Mouse (Mus musculus) kidney, embryonic 15.5 days (tissue): ENCODE results near the gene Igfbp7. TPM values are rescaled to one million over a fixed set of nuclear protein-coding genes. Genes with fewer than 3 reads are reported as not detected.
A peak's percentile ranks its signal among the peaks of the same experiment; 100 is the strongest.

Source experiments
- ATAC-seq: fragments of 200-750 bp; cut with Nextera tagmentation; replicated peaks from 2 replicates; pipeline ENCODE4 v1.8.0; 2017; ENCODE audit warnings: moderate TSS enrichment; ENCODE audit not compliant: low FRiP score
- H3K27ac ChIP-seq: fragments of 300-500 bp; sonication (generic); 2 replicates; pipeline ENCODE4 v1.5.1; 2015; ENCODE audit warnings: mild to moderate bottlenecking, inconsistent platforms
- H3K27me3 ChIP-seq: fragments of 300-500 bp; sonication (generic); 2 replicates; pipeline ENCODE4 v1.6.1; 2015; ENCODE audit warnings: inconsistent platforms
- H3K36me3 ChIP-seq: fragments of 300-500 bp; sonication (generic); 2 replicates; pipeline ENCODE4 v1.6.1; 2015; ENCODE audit warnings: inconsistent platforms
- H3K4me1 ChIP-seq: fragments of 300-500 bp; sonication (generic); 2 replicates; pipeline ENCODE4 v1.6.1; 2015; ENCODE audit warnings: inconsistent platforms
- H3K4me2 ChIP-seq: fragments of 300-500 bp; sonication (generic); 2 replicates; pipeline ENCODE4 v1.6.1; 2015; ENCODE audit warnings: moderate library complexity, mild to moderate bottlenecking, inconsistent platforms
- H3K4me3 ChIP-seq: fragments of 300-500 bp; sonication (generic); replicated peaks from 2 replicates; pipeline ENCODE4 v1.5.1; 2015; ENCODE audit warnings: mild to moderate bottlenecking, inconsistent platforms
- H3K9ac ChIP-seq: fragments of 300-500 bp; sonication (generic); 2 replicates; pipeline ENCODE4 v1.6.1; 2015; ENCODE audit warnings: mild to moderate bottlenecking, inconsistent platforms
- H3K9me3 ChIP-seq: fragments of 300-500 bp; sonication (generic); replicated peaks from 2 replicates; pipeline ENCODE4 v1.6.1; 2016; ENCODE audit warnings: inconsistent platforms
- WGBS: fragments of 180-500 bp; shearing (Covaris S2); methylation state at CpG from one replicate; pipeline ENCODE4 v1.1.7; 2015; ENCODE audit warnings: mixed read lengths; 5-methylcytosine and 5-hydroxymethylcytosine counted together
- polyA plus RNA-seq: library from polyadenylated mRNA; unstranded; fragments of >200 nt; fragmentation: Nextera tagmentation; extraction: Ambion mirVana; gene quantifications from 2 replicates; pipeline ENCODE4 v1.2.1, GENCODE M21; 2015

The Igfbp7 gene
- polyA plus RNA-seq, 1 experiment from 2014 or later, result 343 TPM

DNA sequence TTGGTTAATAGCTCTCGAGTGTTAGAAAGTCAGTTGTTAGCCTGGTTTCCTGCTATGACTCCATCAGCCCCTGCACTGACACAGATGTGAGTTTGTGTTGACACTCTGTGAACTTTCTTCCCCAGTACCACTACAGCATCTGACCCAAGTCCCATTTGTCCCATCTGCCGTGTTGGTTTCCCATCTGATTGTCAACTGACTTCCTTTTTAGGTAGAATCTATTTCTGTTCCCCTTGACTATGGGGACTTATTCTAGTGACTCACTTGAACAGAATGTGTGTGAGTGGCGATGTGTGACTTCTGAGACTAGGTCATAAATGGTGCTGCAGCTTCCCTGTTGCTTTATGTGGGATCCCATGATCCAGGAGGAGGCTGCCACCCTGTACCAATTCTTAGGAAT is 32.9 kb downstream of the Igfbp7 start:
- peaks cover 30% of the 10 kb centered on the region for H3K4me1 ChIP-seq
- no peaks in the 10 kb centered on the region for H3K36me3 ChIP-seq
- H3K9ac ChIP-seq, result no peak overlapping the region
- ATAC-seq, result no peak
- H3K27me3 ChIP-seq, result no peaks in the 10 kb centered on the region
- 62% methylated on average over 3 of the region's 3 CpGs for WGBS
- no peak overlapping the region for H3K4me3 ChIP-seq
- H3K9me3 ChIP-seq, result no peaks in the 10 kb centered on the region
- no peak overlapping the region for H3K4me2 ChIP-seq
- no peak overlapping the region for H3K27ac ChIP-seq

DNA sequence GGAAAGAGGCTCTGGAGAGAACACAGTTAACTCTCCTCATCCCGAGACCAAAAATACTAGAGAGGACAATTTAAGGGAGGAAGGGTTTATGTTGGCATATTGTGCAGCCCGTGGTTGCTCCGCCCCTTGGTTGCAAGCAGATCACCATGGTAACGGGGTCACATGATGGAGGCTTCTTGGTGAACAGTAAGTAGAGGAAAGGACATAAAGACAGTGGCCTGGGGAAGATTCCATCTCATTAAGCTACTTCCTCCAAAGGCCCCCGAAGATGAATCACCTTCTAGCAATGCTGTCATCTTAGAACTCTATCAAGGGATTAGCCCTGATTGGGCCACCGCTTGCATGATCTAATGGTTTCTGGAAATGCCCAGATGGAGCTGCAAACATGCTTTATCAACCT is 35.1 kb downstream of the Igfbp7 start:
- Histone ChIP-seq H3K9ac (no peak overlapping the region), H3K4me1 (peaks cover 44% of the 10 kb centered on the region), H3K4me3 (no peak overlapping the region), H3K4me2 (no peak overlapping the region), H3K36me3 (no peaks in the 10 kb centered on the region), H3K27ac (peak overlapping the region; percentile 60), H3K27me3 (no peaks in the 10 kb centered on the region), H3K9me3 (no peaks in the 10 kb centered on the region)
- ATAC-seq, result 0 out of 2 replicates have a peak, but pooled peaks have one; percentile 13
- WGBS, result 68% methylated on average over 6 of the region's 6 CpGs

DNA sequence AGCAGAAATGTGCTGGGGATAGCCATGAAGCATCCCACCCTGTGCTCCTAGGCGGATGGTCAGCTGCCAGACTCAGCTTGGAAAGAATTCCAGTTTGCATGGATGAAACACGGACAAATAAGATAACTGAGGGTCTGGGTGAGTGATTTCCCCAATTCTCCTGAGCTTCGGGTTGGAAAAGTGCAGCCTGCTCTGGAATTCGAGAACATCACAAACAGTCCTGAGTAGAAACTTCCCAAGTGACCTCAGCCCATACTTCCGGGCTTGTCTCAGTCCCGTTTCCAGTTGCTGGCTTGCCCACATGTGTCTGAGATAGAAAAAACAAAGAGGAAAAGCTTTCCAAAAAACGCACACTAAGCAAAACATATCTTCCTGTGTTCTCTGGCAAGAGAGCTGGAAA is 35.6 kb downstream of the Igfbp7 start:
- no peaks in the 10 kb centered on the region for H3K9me3 ChIP-seq
- H3K9ac ChIP-seq, result no peak overlapping the region
- H3K27ac ChIP-seq, result peak overlapping the region; percentile 60
- WGBS, result 63% methylated on average over 7 of the region's 7 CpGs
- H3K4me1 ChIP-seq, result peaks cover 49% of the 10 kb centered on the region
- no peaks in the 10 kb centered on the region for H3K27me3 ChIP-seq
- no peak overlapping the region for H3K4me2 ChIP-seq
- no peaks in the 10 kb centered on the region for H3K36me3 ChIP-seq
- ATAC-seq, result no peak
- no peak overlapping the region for H3K4me3 ChIP-seq

DNA sequence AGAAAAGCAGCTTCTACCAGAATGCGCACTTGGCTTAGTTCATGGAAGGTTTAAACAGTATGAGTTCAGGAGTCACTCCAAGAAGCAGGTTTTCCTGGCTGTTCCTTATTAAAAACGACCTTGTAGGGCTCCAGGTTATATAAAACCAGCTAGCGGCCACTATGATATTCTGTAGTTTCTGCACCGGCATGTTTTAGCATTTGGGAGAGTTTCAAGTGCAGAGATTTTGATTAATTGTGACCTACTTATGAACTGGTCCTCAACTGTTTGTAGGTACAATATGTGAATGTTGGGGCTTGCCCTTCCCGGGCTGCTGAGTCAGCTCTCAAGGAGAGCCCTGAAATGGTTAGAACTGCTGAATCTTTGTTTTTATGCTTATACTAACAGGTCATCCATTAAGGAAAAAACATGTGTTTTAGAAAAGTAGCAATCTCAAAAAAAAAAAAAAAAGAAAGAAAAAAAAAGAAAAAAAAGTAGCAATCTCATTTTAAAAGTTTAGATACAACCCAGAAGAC is 37.4 kb downstream of the Igfbp7 start:
- Histone ChIP-seq H3K4me1 (peaks cover 61% of the 10 kb centered on the region), H3K27me3 (no peaks in the 10 kb centered on the region), H3K9ac (no peak overlapping the region), H3K4me3 (no peak overlapping the region), H3K36me3 (no peaks in the 10 kb centered on the region), H3K9me3 (no peaks in the 10 kb centered on the region), H3K27ac (peak overlapping the region; percentile 83), H3K4me2 (no peak overlapping the region)
- WGBS, result 70% methylated on average over 5 of the region's 5 CpGs
- no peak for ATAC-seq

DNA sequence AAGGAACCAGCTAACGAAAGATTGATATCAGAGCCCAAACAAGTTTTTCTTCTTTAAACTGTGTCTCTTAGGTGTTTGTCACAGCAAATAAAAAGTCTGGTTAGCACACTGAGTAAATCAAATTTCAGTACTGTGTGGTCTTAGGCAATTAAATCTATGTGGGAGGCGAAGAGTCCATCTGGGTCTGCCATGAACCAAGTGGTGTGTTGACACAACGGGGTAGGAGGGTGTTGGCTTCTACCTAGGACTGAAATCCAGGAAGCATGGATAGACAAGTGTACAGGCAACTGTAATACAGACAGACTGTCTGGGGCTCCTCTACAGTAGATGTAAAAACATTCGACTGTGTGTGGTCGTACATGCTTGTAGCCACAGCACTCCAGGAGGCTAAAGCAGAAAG is 38.4 kb downstream of the Igfbp7 start:
- H3K9ac ChIP-seq, result no peak overlapping the region
- peak; percentile 83 for ATAC-seq
- peaks cover 69% of the 10 kb centered on the region for H3K4me1 ChIP-seq
- no peaks in the 10 kb centered on the region for H3K9me3 ChIP-seq
- no peaks in the 10 kb centered on the region for H3K27me3 ChIP-seq
- 30% methylated on average over 5 of the region's 5 CpGs for WGBS
- H3K4me3 ChIP-seq, result no peak overlapping the region
- H3K27ac ChIP-seq, result peak overlapping the region; percentile 83
- no peak overlapping the region for H3K4me2 ChIP-seq
- no peaks in the 10 kb centered on the region for H3K36me3 ChIP-seq

DNA sequence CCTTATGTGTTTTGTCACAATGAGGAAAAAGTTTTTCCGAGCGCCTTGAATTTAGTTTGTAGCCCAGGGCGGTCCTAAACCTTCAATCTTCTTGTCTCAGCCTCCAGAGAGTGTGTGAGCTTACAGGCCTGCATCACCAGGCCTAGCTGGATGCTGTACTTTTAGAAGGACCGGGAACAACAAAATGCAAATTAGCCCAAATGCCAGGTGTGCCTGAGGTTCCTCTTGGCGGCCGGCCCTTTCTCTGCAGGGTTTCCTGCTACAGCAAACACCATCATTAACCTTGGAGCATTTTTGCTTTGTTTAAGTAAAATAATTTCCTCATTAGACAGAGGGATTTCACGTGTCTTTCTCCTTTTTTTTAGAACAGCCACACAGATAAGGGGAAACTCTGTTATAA is 39.6 kb downstream of the Igfbp7 start:
- Histone ChIP-seq H3K36me3 (no peaks in the 10 kb centered on the region), H3K4me3 (no peak overlapping the region), H3K9ac (no peak overlapping the region), H3K4me2 (no peak overlapping the region), H3K27me3 (no peaks in the 10 kb centered on the region), H3K27ac (peak overlapping the region; percentile 73), H3K4me1 (peaks cover 75% of the 10 kb centered on the region), H3K9me3 (no peaks in the 10 kb centered on the region)
- no peak for ATAC-seq
- 52% methylated on average over 7 of the region's 7 CpGs for WGBS

DNA sequence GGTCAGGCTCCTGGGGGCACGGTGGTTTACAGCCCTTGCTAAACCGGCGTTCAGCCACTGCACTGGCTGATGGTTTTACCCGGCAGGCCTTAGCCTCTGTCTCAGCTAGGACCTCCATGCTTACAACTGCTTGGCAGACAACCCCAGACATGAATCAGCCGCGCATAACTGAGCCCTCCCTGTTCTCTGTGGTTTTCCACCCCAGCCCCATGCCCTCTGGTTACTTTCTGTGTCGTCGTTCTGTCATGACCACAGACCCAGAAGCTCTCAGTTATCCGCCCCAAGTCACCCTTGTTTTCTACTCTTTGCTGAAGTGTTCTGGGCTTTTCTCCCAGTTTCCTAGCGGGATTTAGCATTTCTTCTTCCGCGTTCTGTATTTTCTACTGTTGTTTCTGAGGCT is 40.2 kb downstream of the Igfbp7 start:
- Histone ChIP-seq H3K9me3 (no peaks in the 10 kb centered on the region), H3K27ac (peak overlapping the region; percentile 73), H3K4me1 (peaks cover 76% of the 10 kb centered on the region), H3K36me3 (no peaks in the 10 kb centered on the region), H3K27me3 (no peaks in the 10 kb centered on the region), H3K4me2 (no peak overlapping the region), H3K9ac (no peak overlapping the region), H3K4me3 (no peak overlapping the region)
- ATAC-seq, result no peak
- 44% methylated on average over 12 of the region's 12 CpGs for WGBS

DNA sequence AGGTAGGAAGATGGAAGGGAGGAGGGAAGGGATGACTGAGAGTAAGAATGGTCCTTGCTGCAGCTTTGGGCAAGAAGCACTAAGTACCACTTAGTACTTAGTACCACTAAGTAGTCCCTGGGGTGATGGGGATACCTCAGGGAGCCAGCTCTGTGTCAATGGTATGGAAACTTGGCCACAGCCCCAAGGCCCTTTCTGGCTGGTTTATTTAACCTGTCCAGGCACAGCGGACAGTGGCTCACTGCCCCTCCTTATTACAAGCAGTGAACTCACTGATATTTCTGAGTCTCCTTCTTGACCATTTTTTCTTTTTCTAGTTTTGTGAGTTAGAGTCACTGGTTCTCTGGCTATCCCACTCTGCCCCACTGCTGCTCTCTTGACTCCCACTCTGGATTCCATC is 40.7 kb downstream of the Igfbp7 start:
- ATAC-seq, result no peak
- H3K9ac ChIP-seq, result no peak overlapping the region
- peaks cover 71% of the 10 kb centered on the region for H3K4me1 ChIP-seq
- H3K4me3 ChIP-seq, result no peak overlapping the region
- H3K27ac ChIP-seq, result peak overlapping the region; percentile 73
- H3K27me3 ChIP-seq, result no peaks in the 10 kb centered on the region
- H3K36me3 ChIP-seq, result no peaks in the 10 kb centered on the region
- H3K9me3 ChIP-seq, result no peaks in the 10 kb centered on the region
- no peak overlapping the region for H3K4me2 ChIP-seq
- WGBS, result 82% methylated on average over 1 of the region's 1 CpGs

DNA sequence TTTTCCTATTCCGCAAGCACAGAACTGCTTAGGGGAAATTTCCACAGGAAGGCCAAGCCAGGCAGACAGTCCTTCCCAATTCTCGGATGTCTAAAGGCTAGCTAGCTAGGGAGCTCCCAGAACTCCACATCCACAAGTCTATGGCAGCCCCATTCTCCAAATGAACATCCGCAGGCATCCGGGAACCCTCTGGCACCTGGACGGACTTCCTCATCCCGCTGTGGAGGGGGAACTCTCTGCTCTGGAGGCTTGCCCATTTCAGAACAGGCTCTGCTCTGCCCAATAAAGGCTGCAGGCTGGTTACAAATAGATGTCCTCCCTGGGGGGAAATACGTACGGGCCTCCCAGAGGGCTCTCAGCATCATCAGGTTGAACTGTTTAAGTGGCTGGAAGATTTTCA is 41.5 kb downstream of the Igfbp7 start:
- H3K4me2 ChIP-seq, result no peak overlapping the region
- H3K36me3 ChIP-seq, result no peaks in the 10 kb centered on the region
- 89% methylated on average over 8 of the region's 8 CpGs for WGBS
- no peaks in the 10 kb centered on the region for H3K9me3 ChIP-seq
- no peaks in the 10 kb centered on the region for H3K27me3 ChIP-seq
- no peak overlapping the region for H3K9ac ChIP-seq
- H3K4me1 ChIP-seq, result peaks cover 68% of the 10 kb centered on the region
- peak overlapping the region; percentile 11; the same call in 1 of the 2 replicates for H3K27ac ChIP-seq
- no peak overlapping the region for H3K4me3 ChIP-seq
- no peak for ATAC-seq

DNA sequence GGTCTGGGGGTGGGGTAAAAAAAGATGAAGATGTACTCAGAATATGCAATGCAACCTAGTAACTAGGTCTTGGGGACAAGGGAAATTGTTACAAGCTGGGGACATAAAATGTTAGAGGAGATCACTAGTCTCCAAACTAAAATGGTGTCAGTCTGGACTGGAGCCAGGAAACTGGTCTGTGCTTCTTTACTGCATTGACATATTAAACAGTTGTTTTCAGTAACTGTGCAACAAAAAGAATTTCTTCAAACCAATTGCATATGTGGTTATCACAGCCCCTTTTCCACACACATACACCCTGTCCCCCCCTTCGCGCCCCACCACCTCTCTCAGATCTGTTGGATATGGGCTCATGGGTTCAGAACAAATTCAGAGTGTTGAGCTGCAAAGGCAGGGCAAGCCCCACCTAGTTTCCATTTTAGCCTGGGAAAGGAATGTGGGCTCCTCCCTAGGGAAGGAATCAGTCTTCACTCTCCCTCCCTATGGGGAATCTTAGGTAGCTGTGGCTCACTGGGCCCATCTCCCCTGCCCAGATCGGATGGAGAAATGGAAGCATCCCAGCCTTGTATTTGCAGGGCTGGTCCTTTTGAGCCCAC is 43.3 kb downstream of the Igfbp7 start:
- WGBS, result 83% methylated on average over 3 of the region's 3 CpGs
- no peak overlapping the region for H3K4me2 ChIP-seq
- H3K27ac ChIP-seq, result peak overlapping the region; percentile 64
- no peaks in the 10 kb centered on the region for H3K27me3 ChIP-seq
- ATAC-seq, result no peak; the same call in 1 of the 2 replicates
- H3K9me3 ChIP-seq, result no peaks in the 10 kb centered on the region
- H3K4me1 ChIP-seq, result peaks cover 63% of the 10 kb centered on the region
- no peak overlapping the region for H3K9ac ChIP-seq
- no peak overlapping the region for H3K4me3 ChIP-seq
- no peaks in the 10 kb centered on the region for H3K36me3 ChIP-seq

DNA sequence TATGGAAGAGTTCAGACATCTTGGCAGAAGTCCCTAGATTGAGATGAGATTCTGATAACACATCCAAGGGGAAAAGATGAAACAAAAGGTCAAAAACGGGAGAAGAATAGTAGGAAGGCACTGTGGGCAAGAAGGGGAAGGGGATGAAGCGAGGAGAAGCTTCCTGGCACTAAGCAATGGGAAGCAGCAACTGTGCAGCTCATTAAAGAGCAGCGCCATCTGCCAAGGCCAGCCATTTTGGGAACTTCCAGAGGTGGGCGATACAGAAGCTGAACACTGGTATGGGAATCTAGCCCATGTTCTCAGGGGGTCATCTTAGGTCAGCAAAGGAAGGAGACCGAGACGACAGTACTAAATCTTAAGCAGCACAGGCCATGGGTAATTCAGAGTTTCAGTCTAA is 44.2 kb downstream of the Igfbp7 start:
- Histone ChIP-seq H3K4me2 (no peak overlapping the region), H3K27ac (peak overlapping the region; percentile 64; the same call in 1 of the 2 replicates), H3K27me3 (no peaks in the 10 kb centered on the region), H3K4me3 (no peak overlapping the region), H3K9ac (no peak overlapping the region), H3K9me3 (no peaks in the 10 kb centered on the region), H3K36me3 (no peaks in the 10 kb centered on the region), H3K4me1 (peaks cover 63% of the 10 kb centered on the region)
- WGBS, result 62% methylated on average over 6 of the region's 6 CpGs
- ATAC-seq, result 0 out of 2 replicates have a peak, but pooled peaks have one; percentile 7

DNA sequence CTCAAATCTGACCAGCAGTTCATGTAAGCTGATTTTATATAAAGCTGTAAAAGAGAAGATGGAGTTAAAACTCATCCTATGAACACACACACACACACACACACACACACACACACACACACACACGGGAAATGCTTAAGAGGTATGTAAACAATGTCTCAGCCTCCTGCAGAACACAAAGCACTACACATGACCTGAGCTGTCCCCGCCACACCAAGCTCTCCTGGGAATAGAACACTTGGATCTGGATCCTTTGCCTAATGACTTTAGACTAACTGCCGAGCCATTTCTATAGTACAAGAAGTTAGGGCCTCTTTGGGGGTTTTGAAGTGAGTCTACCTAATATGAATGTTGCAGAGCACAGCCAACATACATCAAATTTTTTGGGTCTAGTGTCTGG is 45.7 kb downstream of the Igfbp7 start:
- Histone ChIP-seq H3K4me2 (no peak overlapping the region), H3K9ac (no peak overlapping the region), H3K4me3 (no peak overlapping the region), H3K36me3 (no peaks in the 10 kb centered on the region), H3K4me1 (peaks cover 64% of the 10 kb centered on the region), H3K27me3 (no peaks in the 10 kb centered on the region), H3K9me3 (no peaks in the 10 kb centered on the region), H3K27ac (no peak overlapping the region)
- ATAC-seq, result no peak
- WGBS, result 52% methylated on average over 3 of the region's 3 CpGs

DNA sequence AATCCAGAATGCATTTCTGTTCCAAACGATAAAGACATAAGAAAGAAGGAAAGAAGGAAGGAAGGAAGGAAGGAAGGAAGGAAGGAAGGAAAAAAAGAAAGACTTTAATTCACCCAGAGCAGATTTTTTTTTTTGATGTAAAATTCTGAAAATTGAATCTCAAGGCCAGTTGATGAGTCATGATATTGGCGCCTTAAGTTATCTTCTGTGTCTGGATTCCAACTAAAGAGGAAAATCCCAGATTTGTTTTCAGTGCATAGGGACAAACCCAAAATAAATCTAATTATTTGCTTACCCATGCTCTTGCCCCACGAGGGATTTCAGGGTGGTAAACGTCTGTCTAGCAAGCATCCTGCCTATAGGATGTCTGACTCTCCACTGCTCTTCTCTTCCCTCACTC is 46.8 kb downstream of the Igfbp7 start:
- no peak for ATAC-seq
- H3K36me3 ChIP-seq, result no peaks in the 10 kb centered on the region
- peaks cover 67% of the 10 kb centered on the region for H3K4me1 ChIP-seq
- no peaks in the 10 kb centered on the region for H3K9me3 ChIP-seq
- H3K4me2 ChIP-seq, result no peak overlapping the region
- no peaks in the 10 kb centered on the region for H3K27me3 ChIP-seq
- no peak overlapping the region for H3K27ac ChIP-seq
- no peak overlapping the region for H3K4me3 ChIP-seq
- 70% methylated on average over 4 of the region's 4 CpGs for WGBS
- H3K9ac ChIP-seq, result no peak overlapping the region
